ENCODE assay signal across 8 mouse cellular contexts in the genomic region with DNA sequence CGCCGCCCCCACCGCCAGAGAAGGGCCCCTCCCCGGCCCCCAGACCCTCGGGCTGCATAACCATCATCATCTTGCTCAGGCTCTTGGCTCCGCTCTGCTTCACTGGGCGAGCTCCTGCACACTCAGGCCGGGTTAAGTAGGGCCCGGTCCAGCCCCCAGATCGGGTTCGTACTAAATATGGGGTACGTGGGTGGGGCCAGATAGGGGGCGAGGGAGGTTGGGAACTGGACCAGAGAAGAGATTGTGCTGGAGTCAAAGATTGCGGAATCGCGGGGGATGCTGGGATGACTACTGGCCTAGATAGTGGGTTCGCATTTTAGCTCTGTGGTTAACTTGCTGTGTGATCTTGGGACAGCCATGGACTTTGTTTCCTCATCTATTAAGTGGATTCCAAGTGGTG. TPM values are rescaled to one million over a fixed set of nuclear protein-coding genes. Genes with fewer than 3 reads are reported as not detected.
DNase-seq lines count a peak whose midpoint lies in the region; ATAC-seq and TF ChIP-seq lines count a peak whose summit lies in the region.

A gene (minus strand): TSS at position 125 of the 400 bp plus-strand sequence.

- no peaks in the 10 kb centered on the region for H3K27me3 ChIP-seq in neural tube, embryonic 11.5 days (ENCODE audit: control insufficient read depth, insufficient read depth, low read length)
- H3K27me3 ChIP-seq in hindbrain, embryonic 15.5 days, result 0 out of 2 replicates have a peak, but pooled peaks cover 3% of the 10 kb centered on the region
- H3K27me3 ChIP-seq in liver, embryonic 14.5 days (ENCODE audit: control insufficient read depth, insufficient read depth, low read length), result no peaks in the 10 kb centered on the region

- peak within 1 kb of the TSS; percentile 74 for H3K9ac ChIP-seq in neural tube, embryonic 11.5 days (ENCODE audit: low read length)
- H3K9ac ChIP-seq in hindbrain, embryonic 15.5 days, result peak within 1 kb of the TSS; percentile 83
- peak within 1 kb of the TSS; percentile 98 for H3K9ac ChIP-seq in liver, embryonic 14.5 days (replicated peaks)

- H3K27ac ChIP-seq in neural tube, embryonic 11.5 days (ENCODE audit: low read depth, low read length), result 0 out of 2 replicates have a peak within 1 kb of the TSS, but pooled peaks have one; percentile 11
- H3K27ac ChIP-seq in hindbrain, embryonic 15.5 days (replicated peaks), result peak within 1 kb of the TSS; percentile 81
- peak within 1 kb of the TSS; percentile 84 for H3K27ac ChIP-seq in liver, embryonic 14.5 days
- no peak within 1 kb of the TSS for H3K27ac ChIP-seq in olfactory bulb, adult 2 months (ENCODE audit: insufficient read depth, low read depth, low read length)

- H3K36me3 ChIP-seq in neural tube, embryonic 11.5 days (ENCODE audit: control insufficient read depth, insufficient read depth, low read length), result no peaks in the 10 kb centered on the region
- no peaks in the 10 kb centered on the region for H3K36me3 ChIP-seq in hindbrain, embryonic 15.5 days
- no peaks in the 10 kb centered on the region; the same call in 1 of the 2 replicates for H3K36me3 ChIP-seq in liver, embryonic 14.5 days (replicated peaks; ENCODE audit: control insufficient read depth, insufficient read depth, low read depth)

- H3K4me1 ChIP-seq in neural tube, embryonic 11.5 days (ENCODE audit: control insufficient read depth, insufficient read depth, low read length), result peaks cover 6% of the 10 kb centered on the region; the same call in 1 of the 2 replicates
- peaks cover 22% of the 10 kb centered on the region for H3K4me1 ChIP-seq in hindbrain, embryonic 15.5 days (replicated peaks)
- peaks cover 16 to 20% of the 10 kb centered on the region in 2 experiments for H3K4me1 ChIP-seq in liver, embryonic 14.5 days (replicated peaks; ENCODE audit: control insufficient read depth in 2 of 2, insufficient read depth in 2 of 2, low read length in 1 of 2)
- H3K4me1 ChIP-seq in olfactory bulb, adult 2 months (ENCODE audit: control insufficient read depth, insufficient read depth, low read length), result peaks cover 17% of the 10 kb centered on the region

- H3K4me2 ChIP-seq in neural tube, embryonic 11.5 days (ENCODE audit: low read depth), result peak within 1 kb of the TSS; percentile 71
- H3K4me2 ChIP-seq in hindbrain, embryonic 15.5 days, result peak within 1 kb of the TSS; percentile 81
- H3K4me2 ChIP-seq in liver, embryonic 14.5 days (ENCODE audit: low read depth), result peak within 1 kb of the TSS; percentile 94

- peak within 1 kb of the TSS; percentile 77 for H3K4me3 ChIP-seq in neural tube, embryonic 11.5 days (ENCODE audit: low read depth, low read length)
- H3K4me3 ChIP-seq in hindbrain, embryonic 15.5 days, result peak within 1 kb of the TSS; percentile 72
- H3K4me3 ChIP-seq in liver, embryonic 14.5 days (ENCODE audit: insufficient read depth in 1 of 2, low read depth in 2 of 2, low read length in 2 of 2), result peak within 1 kb of the TSS; percentile 83 to 99
- H3K4me3 ChIP-seq in olfactory bulb, adult 2 months (ENCODE audit: insufficient read depth, low read depth, low read length), result peak within 1 kb of the TSS; percentile 66

- TF ChIP-seq EP300 in liver, embryonic 14.5 days (IDR thresholded peaks at IDR 0.05; ENCODE audit: low read depth), result no peak

- TF ChIP-seq CTCF in liver, embryonic 14.5 days (IDR thresholded peaks at IDR 0.05; ENCODE audit: low read depth), result no peak
- no peak for TF ChIP-seq CTCF in olfactory bulb, adult 2 months (IDR thresholded peaks at IDR 0.05; ENCODE audit: insufficient read depth, low read depth, low read length)

- 6% methylated on average over 17 of the region's 17 CpGs for WGBS in neural tube, embryonic 11.5 days
- WGBS in hindbrain, embryonic 15.5 days, result 3% methylated on average over 17 of the region's 17 CpGs
- WGBS in liver, embryonic 14.5 days (ENCODE audit: insufficient replicate concordance), result 12% methylated on average over 17 of the region's 17 CpGs
- 6% methylated on average over 17 of the region's 17 CpGs for WGBS in olfactory bulb, adult 2 months

- no peak for DNase-seq in neural tube, embryonic 11.5 days (ENCODE audit: low spot score)
- no peak for DNase-seq in neural tube, embryonic 10.5 days (ENCODE audit: extremely low spot score, low spot score)
- DNase-seq in gastrocnemius, adult 8-10 months (ENCODE audit: low spot score in 2 of 2), result peak; percentile 77 to 85
- DNase-seq in liver, embryonic 14.5 days (ENCODE audit: low read depth in 3 of 3, low spot score in 3 of 3), result no peak
- DNase-seq in layer of hippocampus, postnatal 14 days (ENCODE audit: low spot score in 2 of 2), result no peak
- no peak for DNase-seq in spleen, postnatal 10 days (ENCODE audit: low spot score in 2 of 2)

- TF ChIP-seq POLR2A in olfactory bulb, adult 2 months (IDR thresholded peaks at IDR 0.05; ENCODE audit: insufficient read depth, low read depth, low read length), result no peak

- H3K9me3 ChIP-seq in neural tube, embryonic 11.5 days (ENCODE audit: control insufficient read depth, low read length), result no peaks in the 10 kb centered on the region
- H3K9me3 ChIP-seq in hindbrain, embryonic 15.5 days, result no peaks in the 10 kb centered on the region
- H3K9me3 ChIP-seq in liver, embryonic 14.5 days (ENCODE audit: control insufficient read depth, low read length), result no peaks in the 10 kb centered on the region

- 0 out of 2 replicates have a peak, but pooled peaks have one; percentile 13 for ATAC-seq in neural tube, embryonic 11.5 days (ENCODE audit: insufficient read depth, low FRiP score, low TSS enrichment)
- peak; percentile 13; the same call in 1 of the 2 replicates for ATAC-seq in hindbrain, embryonic 15.5 days (ENCODE audit: low FRiP score, low read depth)
- peak; percentile 4; the same call in 1 of the 2 replicates for ATAC-seq in liver, embryonic 14.5 days (ENCODE audit: insufficient read depth)

RNA-seq across cellular contexts. Expression of the gene that starts here (rescaled TPM):
- 5.9 and 6.5 TPM in 2 replicates for polyA plus RNA-seq in neural tube, embryonic 11.5 days (2014; fragmentation: Nextera tagmentation; extraction: Ambion mirVana)
- total RNA-seq in gastrocnemius, adult 8-10 months (2022), result over 10,000 TPM in 2 of 4 experiments, 1,000 to 10,000 TPM in 2; 9,112 to 10,193 (median 10,010) TPM
- 1.6 and 2.3 TPM in 2 replicates for polyA plus RNA-seq in hindbrain, embryonic 15.5 days (2015; fragmentation: Nextera tagmentation; extraction: Ambion mirVana)
- 0.18 and 0.33 TPM in 2 replicates for polyA plus RNA-seq in liver, embryonic 14.5 days (2012; rRNA removed)
- 0.28 TPM in 2 replicates for polyA plus RNA-seq in liver, embryonic 14.5 days (2014; fragmentation: Nextera tagmentation; extraction: Ambion mirVana)
- not detected in 2 replicates for polyA plus RNA-seq in olfactory bulb, adult 2 months (2012; ENCODE audit: insufficient read depth, insufficient read length, low replicate concordance, missing spikeins)
- 1 to 10 TPM; 1.1 to 1.7 TPM for total RNA-seq in layer of hippocampus, postnatal 14 days (2021)

Comparison
In these comparisons a context has a peak if more than half of its experiments do, and no peak if none do; other contexts are left out.
1. RNA of the gene that starts here (total RNA-seq): 9,112 to 10,193 TPM in gastrocnemius, adult 8-10 months; 1.1 to 1.7 TPM in layer of hippocampus, postnatal 14 days; every median in the first group is over 1,000 times any median in the second.
2. Peak in ATAC-seq, H3K4me3 ChIP-seq, H3K27ac ChIP-seq, H3K9ac ChIP-seq and H3K4me2 ChIP-seq in liver, embryonic 14.5 days; RNA of the gene not detected or under 1 TPM.
3. DNase-seq: peak in gastrocnemius, adult 8-10 months (2 of 2); none in neural tube, embryonic 11.5 days (single experiment), neural tube, embryonic 10.5 days (single experiment), liver, embryonic 14.5 days (0 of 3), layer of hippocampus, postnatal 14 days (0 of 2) and spleen, postnatal 10 days (0 of 2).
4. Peak in every context shown above with its lines, with median percentiles within 50 percentile points of each other: ATAC-seq, H3K4me2 ChIP-seq, H3K4me3 ChIP-seq and H3K9ac ChIP-seq.